Mouse (Mus musculus) midbrain, postnatal 0 days (tissue): ENCODE measurements around the gene Dpep1. TPM values are rescaled to one million over a fixed set of nuclear protein-coding genes. Genes with fewer than 3 reads are reported as not detected.

Experiments used
- ATAC-seq: fragments of 200-750 bp; cut with Nextera tagmentation; 2 replicates; pipeline ENCODE4 v1.8.0; 2017; ENCODE audit warnings: moderate number of reproducible peaks, mild to moderate bottlenecking, moderate TSS enrichment, moderate library complexity; ENCODE audit not compliant: low FRiP score
- DNase-seq: peaks from one replicate; pipeline ENCODE4 v3.0.0-alpha.2; 2015; ENCODE audit warnings: low spot score
- H3K27ac ChIP-seq: fragments of 300-500 bp; sonication (generic); 2 replicates; pipeline ENCODE4 v1.5.1; 2014; ENCODE audit warnings: low read depth, mild to moderate bottlenecking, low read length, mixed read lengths
- H3K27me3 ChIP-seq: fragments of 300-500 bp; sonication (generic); 2 replicates; pipeline ENCODE4 v1.6.1; 2014; ENCODE audit warnings: low read length, control low read depth, mixed read lengths; ENCODE audit not compliant: insufficient read depth
- H3K36me3 ChIP-seq: fragments of 300-500 bp; sonication (generic); 2 replicates; pipeline ENCODE4 v1.6.1; 2014; ENCODE audit warnings: low read length, control low read depth, mixed read lengths; ENCODE audit not compliant: insufficient read depth
- H3K4me1 ChIP-seq: fragments of 300-500 bp; sonication (generic); 2 replicates; pipeline ENCODE4 v1.6.1; 2014; ENCODE audit warnings: mild to moderate bottlenecking, control low read depth, antibody characterized with exemption, low read length, mixed read lengths; ENCODE audit not compliant: insufficient read depth
- H3K4me2 ChIP-seq: fragments of 300-500 bp; sonication (generic); 2 replicates; pipeline ENCODE4 v1.6.1; 2014; ENCODE audit warnings: low read depth, mild to moderate bottlenecking, low read length, mixed read lengths; ENCODE audit not compliant: poor library complexity, severe bottlenecking
- H3K4me3 ChIP-seq: fragments of 300-500 bp; sonication (generic); 2 replicates; pipeline ENCODE4 v1.5.1; 2014; ENCODE audit warnings: low read depth, mild to moderate bottlenecking, low read length, moderate library complexity
- H3K9ac ChIP-seq: fragments of 300-500 bp; sonication (generic); replicated peaks from 2 replicates; pipeline ENCODE4 v1.6.1; 2014; ENCODE audit warnings: mild to moderate bottlenecking, low read length, moderate library complexity, mixed read lengths; ENCODE audit not compliant: poor library complexity, severe bottlenecking
- H3K9me3 ChIP-seq: fragments of 300-500 bp; sonication (generic); 2 replicates; pipeline ENCODE4 v1.6.1; 2016; ENCODE audit warnings: low read length, control low read depth
- CTCF ChIP-seq: IDR thresholded peaks from 2 replicates; pipeline ENCODE4 v1.5.1; 2016; ENCODE audit warnings: antibody characterized with exemption, mild to moderate bottlenecking
- WGBS: fragments of 180-500 bp; shearing (Covaris S2); extraction: QIAGEN DNeasy Blood & Tissue Kit; methylation state at CpG from one replicate; pipeline ENCODE4 v1.1.7; 2014; 5-methylcytosine and 5-hydroxymethylcytosine counted together
- polyA plus RNA-seq: library from polyadenylated mRNA; unstranded; fragments of >200 nt; fragmentation: Nextera tagmentation; extraction: Ambion mirVana; gene quantifications from 2 replicates; pipeline ENCODE4 v1.2.1, GENCODE M21; 2015
- total RNA-seq: library from RNA; depleted of rRNA; stranded (reverse); fragments of >200 nt; gene quantifications from 2 replicates; pipeline ENCODE4 v1.2.3, GENCODE M21; 2014

Dpep1 gene
- total and polyA plus RNA-seq, 2 experiments from 2014 or later: 0.11 to 0.60 TPM

DNA sequence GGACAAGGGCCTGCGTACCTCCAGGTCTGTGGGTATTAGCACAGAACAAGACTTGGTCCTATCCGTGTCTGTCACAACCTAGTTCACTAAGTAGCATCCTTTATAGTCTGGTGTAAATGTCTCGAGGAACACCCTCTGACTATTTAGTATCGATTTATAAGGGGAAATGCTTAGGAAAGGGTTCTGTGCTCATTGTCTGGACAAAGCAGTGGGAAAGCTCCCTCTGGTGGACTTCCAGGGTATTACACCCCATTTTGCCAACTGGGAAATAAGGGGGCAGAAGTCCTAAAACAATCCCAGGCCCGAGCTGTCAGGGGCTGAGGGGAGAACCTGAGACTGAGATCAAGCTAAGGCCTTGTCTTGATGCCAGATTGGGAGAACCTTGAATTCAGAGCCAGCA, 16.2 kb downstream of the Dpep1 start:
- H3K4me3 ChIP-seq: no peak overlapping the region
- peaks cover 16% of the 10 kb centered on the region for H3K36me3 ChIP-seq
- H3K27ac ChIP-seq: 0 out of 2 replicates have a peak overlapping the region, but pooled peaks have one; percentile 39
- no peak for ATAC-seq
- no peak overlapping the region for H3K4me2 ChIP-seq
- DNase-seq: peak; percentile 83
- H3K4me1 ChIP-seq: no peaks in the 10 kb centered on the region
- no peaks in the 10 kb centered on the region for H3K27me3 ChIP-seq
- no peaks in the 10 kb centered on the region for H3K9me3 ChIP-seq
- H3K9ac ChIP-seq: no peak overlapping the region
- TF ChIP-seq CTCF: peak; percentile 99
- 22% methylated on average over 5 of the region's 5 CpGs for WGBS

- no peaks in the 10 kb centered on the region for H3K4me1 ChIP-seq
- H3K27me3 ChIP-seq: no peaks in the 10 kb centered on the region
- DNase-seq (no peak), ATAC-seq (no peak)
- H3K36me3 ChIP-seq: peaks cover 28% of the 10 kb centered on the region
- no peaks in the 10 kb centered on the region for H3K9me3 ChIP-seq
- no peak overlapping the region for H3K9ac ChIP-seq
- no peak for TF ChIP-seq CTCF
- H3K27ac ChIP-seq: no peak overlapping the region
- WGBS: 88% methylated on average over 3 of the region's 3 CpGs
- no peak overlapping the region for H3K4me3 ChIP-seq
- H3K4me2 ChIP-seq: no peak overlapping the region
Observed at GRCm38 (mm10) chr8:123203571-123203970, 17.5 kb downstream of the Dpep1 start.

- no peak for ATAC-seq
- Histone ChIP-seq H3K9me3 (no peaks in the 10 kb centered on the region), H3K36me3 (peaks cover 34% of the 10 kb centered on the region), H3K4me3 (peak overlapping the region; percentile 90), H3K4me2 (peak overlapping the region; percentile 92), H3K27ac (peak overlapping the region; percentile 77; the same call in 1 of the 2 replicates), H3K9ac (peak overlapping the region; percentile 98), H3K27me3 (no peaks in the 10 kb centered on the region), H3K4me1 (peaks cover 14% of the 10 kb centered on the region; the same call in 1 of the 2 replicates)
- 52% methylated on average over 10 of the region's 10 CpGs for WGBS
- no peak for TF ChIP-seq CTCF
- DNase-seq: no peak
Observed at GRCm38 (mm10) chr8:123211876-123212275, 25.8 kb downstream of the Dpep1 start.

DNA sequence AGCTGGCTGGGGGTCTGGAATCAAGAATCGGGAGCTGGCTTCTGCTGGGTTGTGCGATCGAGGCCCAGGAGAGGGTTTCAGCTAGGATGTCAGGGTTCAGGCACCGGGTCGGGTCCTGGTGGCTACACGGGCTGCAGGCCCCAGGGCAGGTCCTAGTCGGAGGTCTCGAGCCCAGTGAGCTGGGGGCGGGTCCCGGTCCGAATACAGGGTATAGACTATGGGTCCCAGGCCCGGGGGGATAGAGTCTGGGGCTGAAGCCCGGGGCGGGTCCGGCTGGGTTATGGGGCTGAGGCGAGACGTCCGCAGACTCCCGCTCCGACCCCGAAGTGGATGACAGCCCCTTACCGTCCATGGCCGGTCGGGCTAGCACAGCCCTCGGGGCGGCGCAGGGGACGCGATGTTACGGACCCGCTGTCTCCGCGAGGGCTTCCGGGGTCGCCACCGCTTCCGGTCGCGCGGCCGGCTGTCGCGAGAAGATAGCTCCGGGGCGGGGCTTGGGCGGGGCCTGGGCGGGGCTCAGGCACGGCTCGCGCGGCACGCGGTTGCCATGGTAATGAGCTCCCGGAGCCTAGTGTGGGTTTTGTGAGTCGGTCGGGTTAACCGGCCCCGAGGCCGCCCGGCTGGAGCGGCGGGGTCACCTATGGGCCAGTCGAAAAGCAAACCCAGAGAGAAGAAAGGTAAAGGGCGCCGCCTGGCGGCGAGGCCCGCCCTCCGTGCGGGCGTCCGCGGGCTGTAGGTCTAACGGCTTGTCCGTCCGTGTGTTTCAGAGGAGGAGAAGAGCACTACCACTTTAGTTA, 26.5 kb downstream of the Dpep1 start, which contains the start of the genes Chmp1a and Spata33:
Chmp1a (minus strand) TSS at position 443 of the 797 bp plus-strand sequence.
Spata33 (plus strand) TSS at position 512 of the 797 bp plus-strand sequence.
- no peaks in the 10 kb centered on the region for H3K27me3 ChIP-seq
- H3K4me1 ChIP-seq: peaks cover 14% of the 10 kb centered on the region; the same call in 1 of the 2 replicates
- TF ChIP-seq CTCF: peak; percentile 68
- peak; percentile 94 for ATAC-seq
- under 1% methylated on average over 76 of the region's 76 CpGs for WGBS
- H3K9ac ChIP-seq: peak within 1 kb of the TSS; percentile 98
- DNase-seq: peak; percentile 95
- H3K4me3 ChIP-seq: peak within 1 kb of the TSS; percentile 90
- peaks cover 28% of the 10 kb centered on the region for H3K36me3 ChIP-seq
- H3K27ac ChIP-seq: peak within 1 kb of the TSS; percentile 77
- H3K4me2 ChIP-seq: peak within 1 kb of the TSS; percentile 92
- no peaks in the 10 kb centered on the region for H3K9me3 ChIP-seq

DNA sequence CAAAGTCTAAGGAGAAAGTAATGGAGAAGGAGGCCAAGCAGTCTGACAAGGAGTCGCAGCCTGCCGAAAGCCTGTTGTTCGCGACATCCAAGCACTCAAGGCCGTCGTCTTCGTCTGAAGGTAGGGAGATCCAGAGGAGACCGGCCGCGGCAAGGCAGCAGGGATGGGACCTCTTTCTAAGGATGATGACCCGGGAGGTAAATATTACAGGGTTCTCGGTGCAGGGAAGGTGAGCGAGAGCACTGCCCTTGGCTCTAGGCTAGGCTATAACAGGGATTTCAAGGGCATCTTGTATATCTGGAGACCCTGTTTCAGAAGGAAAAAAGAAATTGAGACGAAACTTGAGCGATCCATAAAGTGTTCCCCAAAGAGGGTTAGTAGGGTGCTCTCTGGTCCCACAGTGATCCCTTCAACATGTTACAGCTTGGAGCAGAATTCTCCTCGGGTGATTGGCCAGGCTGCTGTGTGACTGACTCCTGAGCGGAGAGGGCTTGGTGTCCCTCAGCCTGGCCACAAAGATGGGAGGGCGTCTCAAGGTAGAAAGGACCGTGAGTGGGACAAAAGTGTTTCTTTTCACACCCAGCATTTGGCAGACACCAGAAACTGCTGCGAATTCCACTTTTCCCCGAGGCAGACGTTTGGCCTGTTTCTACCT, 27.2 kb downstream of the Dpep1 start:
- no peaks in the 10 kb centered on the region for H3K27me3 ChIP-seq
- peak overlapping the region; percentile 92 for H3K4me2 ChIP-seq
- H3K9ac ChIP-seq: peak overlapping the region; percentile 98
- WGBS: 18% methylated on average over 22 of the region's 22 CpGs
- no peak for DNase-seq
- peak overlapping the region; percentile 90 for H3K4me3 ChIP-seq
- H3K27ac ChIP-seq: peak overlapping the region; percentile 77
- no peaks in the 10 kb centered on the region for H3K9me3 ChIP-seq
- ATAC-seq: no peak; the same call in 1 of the 2 replicates
- no peak for TF ChIP-seq CTCF
- H3K4me1 ChIP-seq: peaks cover 14% of the 10 kb centered on the region; the same call in 1 of the 2 replicates
- peaks cover 20% of the 10 kb centered on the region for H3K36me3 ChIP-seq
